Mouse (Mus musculus) MN1 (cell line): ENCODE measurements at regions not wholly inside any gene's neighbourhood (a gene's known extent, or its start where the extent isn't known, plus 50 kb on each side); places are given as distances from the start of the nearest gene placed in this dataset.
"Not testable (repeated sequence)": the region's sequence is repeated elsewhere in the genome, so short reads cannot be mapped to it uniquely, and the experiment has no call there.

Experiments
- DNase-seq: peaks from one replicate; pipeline ENCODE4 v3.0.0-alpha.2; 2016; ENCODE audit warnings: low spot score

GRCm38 (mm10) chr11:16649599-16649998 lies 102.4 kb upstream of the Egfr start:
- no peak for DNase-seq

- no peak for DNase-seq
Observed at GRCm38 (mm10) chr11:16663806-16664205, 88.2 kb upstream of the Egfr start.

GRCm38 (mm10) chr11:16669453-16670251 lies 82.4 kb upstream of the Egfr start:
- no peak for DNase-seq

GRCm38 (mm10) chr11:16670282-16670681 lies 81.7 kb upstream of the Egfr start:
- DNase-seq, result no peak

- not testable (repeated sequence) for DNase-seq
Observed at GRCm38 (mm10) chr11:16675951-16676350, 76.1 kb upstream of the Egfr start.

- no peak for DNase-seq
Observed at GRCm38 (mm10) chr11:16683538-16683937, 68.5 kb upstream of the Egfr start.

GRCm38 (mm10) chr11:16695596-16695995 lies 56.4 kb upstream of the Egfr start:
- no peak for DNase-seq

GRCm38 (mm10) chr11:16696787-16697186 lies 55.2 kb upstream of the Egfr start:
- DNase-seq, result no peak

- no peak for DNase-seq
Observed at GRCm38 (mm10) chr11:16701826-16702225, 50.2 kb upstream of the Egfr start.
